Mouse (Mus musculus): ENCODE measurements around the gene Adgrg6. TPM values are rescaled to one million over a fixed set of nuclear protein-coding genes. Genes with fewer than 3 reads are reported as not detected.

Adgrg6 gene
- polyA plus RNA-seq, 1 experiment from 2014 or later: 6.2 TPM

DNA sequence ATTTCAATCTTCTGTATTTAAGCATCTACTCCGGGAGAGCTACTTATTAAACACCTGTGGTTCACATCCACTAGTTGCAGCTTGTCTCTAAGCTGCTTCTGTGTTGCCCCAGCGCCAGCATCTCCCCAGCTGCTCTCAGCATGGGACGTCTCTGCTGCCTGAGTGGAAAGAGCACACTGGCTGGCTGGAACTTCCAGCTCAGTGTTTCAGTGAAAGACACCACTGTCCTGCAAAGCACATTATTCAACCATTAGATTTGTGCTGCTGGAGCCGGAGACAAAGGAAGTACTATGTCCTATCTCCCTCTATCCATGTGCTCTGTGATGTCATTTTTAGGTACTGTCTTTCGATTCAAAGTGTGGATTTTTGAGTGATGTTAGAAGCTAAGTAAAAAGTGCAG, 63.0 kb downstream of the Adgrg6 start:
- 19% methylated on average over 5 of the region's 5 CpGs for WGBS
- H3K4me1 ChIP-seq: no peaks in the 10 kb centered on the region
- no peak overlapping the region for H3K4me2 ChIP-seq
- H3K27ac ChIP-seq: no peak overlapping the region
- no peak overlapping the region for H3K4me3 ChIP-seq
- H3K27me3 ChIP-seq: no peaks in the 10 kb centered on the region
- no peaks in the 10 kb centered on the region for H3K36me3 ChIP-seq
- no peak for ATAC-seq (ENCODE audit: insufficient number of reproducible peaks, insufficient read depth, low FRiP score, low TSS enrichment, low read depth)
- H3K9ac ChIP-seq: no peak overlapping the region
- no peaks in the 10 kb centered on the region for H3K9me3 ChIP-seq

- no peaks in the 10 kb centered on the region for H3K4me1 ChIP-seq
- no peak overlapping the region for H3K4me2 ChIP-seq
- H3K9me3 ChIP-seq: no peaks in the 10 kb centered on the region
- 45% methylated on average over 5 of the region's 5 CpGs for WGBS
- no peak for ATAC-seq (ENCODE audit: insufficient number of reproducible peaks, insufficient read depth, low FRiP score, low TSS enrichment, low read depth)
- H3K4me3 ChIP-seq: no peak overlapping the region
- no peaks in the 10 kb centered on the region for H3K27me3 ChIP-seq
- no peak overlapping the region for H3K27ac ChIP-seq
- H3K36me3 ChIP-seq: no peaks in the 10 kb centered on the region
- H3K9ac ChIP-seq: no peak overlapping the region
Measured at GRCm38 (mm10) chr10:14480928-14481327, 64.5 kb downstream of the Adgrg6 start.

- Histone ChIP-seq H3K4me2 (no peak overlapping the region), H3K27me3 (no peaks in the 10 kb centered on the region), H3K4me3 (no peak overlapping the region), H3K9me3 (no peaks in the 10 kb centered on the region), H3K36me3 (no peaks in the 10 kb centered on the region), H3K4me1 (no peaks in the 10 kb centered on the region), H3K9ac (no peak overlapping the region), H3K27ac (no peak overlapping the region)
- no peak for ATAC-seq (ENCODE audit: insufficient number of reproducible peaks, insufficient read depth, low FRiP score, low TSS enrichment, low read depth)
- WGBS: 42% methylated on average over 1 of the region's 1 CpGs
Measured at GRCm38 (mm10) chr10:14476393-14476792, 69.1 kb downstream of the Adgrg6 start.

- Histone ChIP-seq H3K4me1 (no peaks in the 10 kb centered on the region), H3K27me3 (no peaks in the 10 kb centered on the region), H3K36me3 (no peaks in the 10 kb centered on the region), H3K9me3 (no peaks in the 10 kb centered on the region), H3K4me3 (no peak overlapping the region), H3K9ac (no peak overlapping the region), H3K4me2 (no peak overlapping the region), H3K27ac (no peak overlapping the region)
- ATAC-seq (ENCODE audit: insufficient number of reproducible peaks, insufficient read depth, low FRiP score, low TSS enrichment, low read depth): no peak
- 89% methylated on average over 2 of the region's 2 CpGs for WGBS
Measured at GRCm38 (mm10) chr10:14475641-14476040, 69.8 kb downstream of the Adgrg6 start.

DNA sequence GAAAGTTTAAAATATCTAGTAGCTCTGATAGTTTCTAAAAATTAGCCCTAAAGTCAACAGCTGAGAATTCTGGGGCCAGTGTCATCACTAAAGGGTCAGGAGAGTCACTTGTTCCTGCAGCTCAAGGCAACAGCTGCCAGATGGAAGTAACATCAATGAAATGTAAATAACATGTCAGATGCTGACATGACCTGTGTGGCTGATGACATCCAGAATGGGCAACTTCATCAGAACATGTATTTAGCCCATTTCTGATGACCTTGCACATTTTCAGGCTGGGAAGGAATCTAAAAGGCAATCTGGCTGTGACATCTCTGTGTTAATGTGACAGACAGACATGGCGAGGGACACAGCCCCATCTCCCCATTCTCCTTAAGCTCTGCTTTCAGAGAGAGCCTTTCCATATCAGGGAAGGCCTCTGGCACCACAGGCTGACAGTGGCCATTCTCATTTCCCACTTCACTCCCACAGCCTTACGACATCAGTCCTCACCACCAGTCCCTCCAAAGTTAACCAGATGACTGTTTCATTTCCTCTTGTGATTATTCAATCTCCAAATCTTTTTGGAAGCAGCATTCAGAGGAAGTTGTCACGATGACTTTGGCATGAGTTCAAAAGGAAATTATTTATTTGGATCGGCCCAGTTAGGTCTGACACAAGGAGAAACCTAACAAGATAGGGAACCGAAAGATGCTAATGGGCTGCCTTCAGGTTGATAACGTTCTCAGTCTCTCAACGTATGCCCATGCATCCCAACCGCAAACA, 70.7 kb downstream of the Adgrg6 start:
- no peak for ATAC-seq (ENCODE audit: insufficient number of reproducible peaks, insufficient read depth, low FRiP score, low TSS enrichment, low read depth)
- Histone ChIP-seq H3K9ac (no peak overlapping the region), H3K4me2 (no peak overlapping the region), H3K9me3 (no peaks in the 10 kb centered on the region), H3K4me3 (no peak overlapping the region), H3K27ac (no peak overlapping the region), H3K27me3 (no peaks in the 10 kb centered on the region), H3K36me3 (no peaks in the 10 kb centered on the region), H3K4me1 (no peaks in the 10 kb centered on the region)
- WGBS: 81% methylated on average over 8 of the region's 8 CpGs

DNA sequence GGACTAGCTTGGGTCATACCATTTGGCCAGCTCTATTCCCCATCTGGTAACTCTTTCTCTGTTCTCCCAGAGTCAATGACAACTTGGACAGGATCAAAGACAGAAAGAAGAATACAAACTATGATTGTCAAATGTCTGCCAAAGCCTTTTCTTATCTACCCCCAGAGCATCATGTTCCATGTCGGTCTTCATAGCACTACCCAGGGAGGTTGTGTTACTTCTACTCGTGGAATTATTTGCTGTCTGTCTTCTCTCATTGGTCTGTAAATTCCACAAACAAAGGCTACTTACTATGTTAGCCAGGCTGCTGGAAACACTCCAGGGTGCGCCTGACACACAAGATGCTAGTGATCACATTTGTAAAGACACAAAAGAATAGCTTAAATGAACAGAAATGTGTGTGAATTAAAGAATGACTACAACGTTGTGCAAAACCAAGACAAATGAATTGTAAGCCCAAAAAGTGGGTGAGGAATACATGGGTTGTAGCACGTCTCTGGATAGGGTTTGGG, 74.4 kb downstream of the Adgrg6 start:
- ATAC-seq (ENCODE audit: insufficient number of reproducible peaks, insufficient read depth, low FRiP score, low TSS enrichment, low read depth): no peak
- Histone ChIP-seq H3K36me3 (no peaks in the 10 kb centered on the region), H3K4me2 (no peak overlapping the region), H3K9ac (no peak overlapping the region), H3K27me3 (no peaks in the 10 kb centered on the region), H3K4me3 (no peak overlapping the region), H3K9me3 (no peaks in the 10 kb centered on the region), H3K4me1 (0 out of 2 replicates have a peak, but pooled peaks cover 3% of the 10 kb centered on the region), H3K27ac (no peak overlapping the region)
- 62% methylated on average over 5 of the region's 5 CpGs for WGBS

- Histone ChIP-seq H3K4me2 (no peak overlapping the region), H3K27me3 (no peaks in the 10 kb centered on the region), H3K4me1 (peaks cover 10% of the 10 kb centered on the region), H3K36me3 (no peaks in the 10 kb centered on the region), H3K4me3 (no peak overlapping the region), H3K27ac (no peak overlapping the region), H3K9ac (no peak overlapping the region), H3K9me3 (no peaks in the 10 kb centered on the region)
- WGBS: 66% methylated on average over 10 of the region's 10 CpGs
- no peak for ATAC-seq (ENCODE audit: insufficient number of reproducible peaks, insufficient read depth, low FRiP score, low TSS enrichment, low read depth)
Measured at GRCm38 (mm10) chr10:14468623-14469022, 76.8 kb downstream of the Adgrg6 start.

DNA sequence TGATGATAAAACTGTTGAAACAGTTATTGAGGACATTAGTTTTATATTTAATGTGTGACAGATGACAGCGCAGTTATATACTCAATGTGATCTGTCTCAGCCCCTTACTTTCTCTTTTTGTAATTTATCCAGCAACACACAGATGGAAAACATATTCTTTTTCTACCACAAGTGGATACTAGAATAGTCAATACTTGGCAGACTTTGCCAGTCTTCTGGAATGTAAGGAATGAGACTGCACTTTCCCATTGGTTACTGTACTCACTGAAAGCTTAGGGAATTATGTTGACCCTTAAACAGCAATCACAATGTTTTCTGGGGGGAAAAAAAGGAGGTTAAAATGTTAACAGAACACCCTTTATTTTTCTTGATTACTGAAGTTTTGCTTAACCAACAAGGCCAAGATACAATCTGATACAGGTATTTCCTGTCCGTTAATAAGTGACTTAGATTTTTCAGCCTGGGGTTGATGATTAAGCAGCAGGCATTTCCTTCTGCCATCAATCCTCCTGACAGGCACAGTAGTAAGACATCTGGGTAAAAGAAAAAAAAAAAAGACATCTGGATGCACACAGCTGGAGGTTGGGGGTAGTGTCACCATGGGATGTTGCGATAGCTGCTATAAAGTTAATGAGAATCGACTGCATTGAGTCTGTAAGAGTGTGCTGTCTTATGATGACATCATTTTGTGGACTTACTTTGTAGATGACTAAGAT, 81.5 kb downstream of the Adgrg6 start:
- ATAC-seq (ENCODE audit: insufficient number of reproducible peaks, insufficient read depth, low FRiP score, low TSS enrichment, low read depth): no peak
- Histone ChIP-seq H3K27me3 (no peaks in the 10 kb centered on the region), H3K4me1 (peaks cover 14% of the 10 kb centered on the region), H3K27ac (no peak overlapping the region), H3K9me3 (no peaks in the 10 kb centered on the region), H3K4me3 (no peak overlapping the region), H3K9ac (no peak overlapping the region), H3K36me3 (no peaks in the 10 kb centered on the region), H3K4me2 (no peak overlapping the region)
- WGBS: 42% methylated on average over 4 of the region's 4 CpGs

GRCm38 (mm10) chr10:14460933-14461514, 84.4 kb downstream of the Adgrg6 start:
- 85% methylated on average over 4 of the region's 4 CpGs for WGBS
- Histone ChIP-seq H3K27me3 (no peaks in the 10 kb centered on the region), H3K9me3 (no peaks in the 10 kb centered on the region), H3K4me2 (no peak overlapping the region), H3K4me3 (no peak overlapping the region), H3K27ac (no peak overlapping the region), H3K4me1 (peaks cover 11% of the 10 kb centered on the region), H3K9ac (no peak overlapping the region), H3K36me3 (no peaks in the 10 kb centered on the region)
- no peak for ATAC-seq (ENCODE audit: insufficient number of reproducible peaks, insufficient read depth, low FRiP score, low TSS enrichment, low read depth)

DNA sequence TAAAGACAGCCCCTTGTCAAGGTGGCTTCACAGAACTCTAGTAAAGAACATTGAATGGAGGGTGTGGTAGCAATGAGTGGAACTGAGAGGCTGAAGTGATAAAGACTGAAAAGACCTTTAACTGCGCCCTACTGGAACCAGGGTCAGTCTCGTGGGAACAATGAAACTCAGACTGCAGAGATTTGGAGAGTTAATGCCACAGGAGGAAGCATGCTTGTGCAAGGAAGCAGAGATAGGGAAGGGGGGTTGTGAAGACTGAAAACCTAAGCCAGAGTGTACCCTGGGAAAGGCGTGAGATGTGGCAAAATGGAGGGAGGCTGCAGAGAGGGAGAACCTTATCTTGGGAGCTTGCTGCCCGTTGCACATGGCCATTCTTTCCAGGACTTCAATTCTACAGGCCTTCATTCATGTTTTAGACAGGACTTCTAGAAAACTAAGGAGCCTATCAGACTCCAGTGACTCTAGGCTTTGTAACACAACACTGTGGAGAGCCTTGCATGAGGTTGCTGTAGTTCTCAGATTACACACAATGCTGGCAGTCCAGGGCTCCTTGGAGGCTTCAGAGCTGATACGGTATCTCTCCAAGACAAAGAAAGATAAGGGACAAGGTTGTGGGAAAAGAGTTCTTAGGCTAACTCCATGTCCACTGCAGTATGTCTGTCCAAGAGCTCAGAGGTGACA, 85.1 kb downstream of the Adgrg6 start:
- no peaks in the 10 kb centered on the region for H3K27me3 ChIP-seq
- WGBS: 72% methylated on average over 5 of the region's 5 CpGs
- peaks cover 11% of the 10 kb centered on the region for H3K4me1 ChIP-seq
- no peak overlapping the region for H3K4me3 ChIP-seq
- H3K36me3 ChIP-seq: no peaks in the 10 kb centered on the region
- no peak overlapping the region for H3K9ac ChIP-seq
- no peaks in the 10 kb centered on the region for H3K9me3 ChIP-seq
- no peak for ATAC-seq (ENCODE audit: insufficient number of reproducible peaks, insufficient read depth, low FRiP score, low TSS enrichment, low read depth)
- H3K4me2 ChIP-seq: no peak overlapping the region
- H3K27ac ChIP-seq: no peak overlapping the region

- H3K36me3 ChIP-seq: no peaks in the 10 kb centered on the region
- H3K27ac ChIP-seq: no peak overlapping the region
- H3K4me2 ChIP-seq: no peak overlapping the region
- ATAC-seq (ENCODE audit: insufficient number of reproducible peaks, insufficient read depth, low FRiP score, low TSS enrichment, low read depth): no peak
- H3K4me1 ChIP-seq: peaks cover 11% of the 10 kb centered on the region
- H3K9me3 ChIP-seq: no peaks in the 10 kb centered on the region
- no peak overlapping the region for H3K4me3 ChIP-seq
- no peaks in the 10 kb centered on the region for H3K27me3 ChIP-seq
- WGBS: 87% methylated on average over 7 of the region's 7 CpGs
- no peak overlapping the region for H3K9ac ChIP-seq
Measured at GRCm38 (mm10) chr10:14459819-14460218, 85.6 kb downstream of the Adgrg6 start.
